Mouse (Mus musculus): Measurements from ENCODE around the gene Pip4k2a. TPM values are rescaled to one million over a fixed set of nuclear protein-coding genes. Genes with fewer than 3 reads are reported as not detected.

Pip4k2a gene
- total and polyA plus RNA-seq, 3 experiments = 6.6 to 52.9 (median 20.8) TPM

- no peaks in the 10 kb centered on the region for H3K36me3 ChIP-seq (replicated peaks in 1 of 2; ENCODE audit: control insufficient read depth in 1 of 2, insufficient read depth in 1 of 2, low read length in 1 of 2)
- TF ChIP-seq SMC3 (IDR thresholded peaks at IDR 0.05; ENCODE audit: low read depth, low read length) = no peak
- no peak for TF ChIP-seq NELFE (IDR thresholded peaks at IDR 0.05; ENCODE audit: low read depth, low read length)
- no peak for TF ChIP-seq ZMIZ1 (IDR thresholded peaks at IDR 0.05; ENCODE audit: low read depth, low read length)
- no peak for TF ChIP-seq MAZ (IDR thresholded peaks at IDR 0.05; ENCODE audit: low read depth, low read length)
- no peak for TF ChIP-seq POLR2AphosphoS2 (IDR thresholded peaks at IDR 0.05; ENCODE audit: low read depth, low read length)
- no peak for TF ChIP-seq USF2 (conservative IDR thresholded peaks at IDR 0.05; ENCODE audit: low read depth, low read length)
- no peak for TF ChIP-seq ZNF384 (IDR thresholded peaks at IDR 0.05; ENCODE audit: low read depth, low read length)
- no peak for TF ChIP-seq CHD1 (IDR thresholded peaks at IDR 0.05; ENCODE audit: low read depth, low read length)
- TF ChIP-seq JUND (conservative IDR thresholded peaks at IDR 0.05; ENCODE audit: low read depth, low read length) = no peak
- no peak for TF ChIP-seq EP300 (IDR thresholded peaks at IDR 0.05; ENCODE audit: low read length)
- no peak for TF ChIP-seq MXI1 (IDR thresholded peaks at IDR 0.05; ENCODE audit: low read depth, low read length)
- TF ChIP-seq PAX5 (IDR thresholded peaks at IDR 0.05; ENCODE audit: low read length) = no peak
- TF ChIP-seq CTCF (conservative IDR thresholded peaks at IDR 0.05 in 1 of 2, IDR thresholded peaks at IDR 0.05 in 1 of 2; ENCODE audit: low read depth in 2 of 2, low read length in 2 of 2) = no peak
- TF ChIP-seq E2F4 (IDR thresholded peaks at IDR 0.05; ENCODE audit: insufficient replicate concordance, low read depth, low read length) = no peak
- TF ChIP-seq CHD2 (IDR thresholded peaks at IDR 0.05; ENCODE audit: low read length) = no peak
- no peak for TF ChIP-seq MYC (IDR thresholded peaks at IDR 0.05; ENCODE audit: low read depth, low read length)
- TF ChIP-seq ZKSCAN1 (IDR thresholded peaks at IDR 0.05; ENCODE audit: borderline replicate concordance, low read depth, low read length) = no peak
- no peak overlapping the region for H3K27ac ChIP-seq (ENCODE audit: insufficient read depth, low read depth)
- H3K79me2 ChIP-seq (replicated peaks; ENCODE audit: control insufficient read depth, extremely low read depth, insufficient read depth, poor library complexity, severe bottlenecking) = no peaks in the 10 kb centered on the region
- H3K4me3 ChIP-seq (replicated peaks in 1 of 3; ENCODE audit: low read depth in 2 of 3, low read length in 2 of 3, poor library complexity in 1 of 3) = no peak overlapping the region
- H3K27me3 ChIP-seq (replicated peaks) = no peaks in the 10 kb centered on the region
- no peaks in the 10 kb centered on the region for H3K9me3 ChIP-seq (replicated peaks; ENCODE audit: low read length)
- no peak overlapping the region for H3K9ac ChIP-seq (ENCODE audit: insufficient read depth, low read depth)
- DNase-seq (ENCODE audit: extremely low read depth) = no peak
- in situ Hi-C loops (cut with MboI; ENCODE audit: low pct_ligation_motif_present, low pct_unique_long_range_greater_than_20kb, low sequenced_read_pairs) (no loop called here), dilution Hi-C loops (cut with MboI; ENCODE audit: extremely low pct_ligation_motif_present, extremely low pct_unique_long_range_greater_than_20kb, low sequenced_read_pairs) (no loop called here)
- peak overlapping the region; percentile 24 for H3K4me2 ChIP-seq (ENCODE audit: insufficient read depth, low read depth, poor library complexity, severe bottlenecking)
- H3K4me1 ChIP-seq (ENCODE audit: control insufficient read depth in 1 of 2, insufficient read depth in 2 of 2) = peaks cover 6 to 45% of the 10 kb centered on the region in 2 experiments
Observed at GRCm38 (mm10) chr2:18814447-18814804, 183.5 kb downstream of the Pip4k2a start.

GRCm38 (mm10) chr2:18813683-18814446 is 184.1 kb downstream of the Pip4k2a start:
- dilution Hi-C loops (cut with MboI; ENCODE audit: extremely low pct_ligation_motif_present, extremely low pct_unique_long_range_greater_than_20kb, low sequenced_read_pairs) (no loop called here), in situ Hi-C loops (cut with MboI; ENCODE audit: low pct_ligation_motif_present, low pct_unique_long_range_greater_than_20kb, low sequenced_read_pairs) (no loop called here)

More at GRCm38 (mm10) chr2:18813683-18814446, 184.1 kb downstream of the Pip4k2a start:
- H3K4me1 ChIP-seq (ENCODE audit: control insufficient read depth in 1 of 2, insufficient read depth in 2 of 2) = peaks cover 6 to 42% of the 10 kb centered on the region in 2 experiments
- H3K79me2 ChIP-seq (replicated peaks; ENCODE audit: control insufficient read depth, extremely low read depth, insufficient read depth, poor library complexity, severe bottlenecking) = no peaks in the 10 kb centered on the region
- no peak overlapping the region for H3K9ac ChIP-seq (ENCODE audit: insufficient read depth, low read depth)
- H3K9me3 ChIP-seq (replicated peaks; ENCODE audit: low read length) = no peaks in the 10 kb centered on the region
- no peaks in the 10 kb centered on the region for H3K27me3 ChIP-seq (replicated peaks)
- H3K27ac ChIP-seq (ENCODE audit: insufficient read depth, low read depth) = no peak overlapping the region
- DNase-seq (ENCODE audit: extremely low read depth) = no peak
- TF ChIP-seq MAZ (IDR thresholded peaks at IDR 0.05; ENCODE audit: low read depth, low read length) (no peak), TBP (conservative IDR thresholded peaks at IDR 0.05; ENCODE audit: low read depth, low read length) (no peak), JUN (IDR thresholded peaks at IDR 0.05; ENCODE audit: insufficient read depth, low read depth, low read length) (no peak), MAFK (IDR thresholded peaks at IDR 0.05; ENCODE audit: insufficient replicate concordance, low read length) (no peak), GABPA (IDR thresholded peaks at IDR 0.05; ENCODE audit: insufficient replicate concordance, low read depth, low read length) (no peak), NRF1 (IDR thresholded peaks at IDR 0.05; ENCODE audit: low read depth, low read length) (no peak), RAD21 (IDR thresholded peaks at IDR 0.05; ENCODE audit: low read depth, low read length) (no peak), POLR2A (IDR thresholded peaks at IDR 0.05; ENCODE audit: low read depth, low read length) (no peak), IRF4 (IDR thresholded peaks at IDR 0.05; ENCODE audit: low read depth, low read length) (no peak), RCOR1 (conservative IDR thresholded peaks at IDR 0.05; ENCODE audit: low read depth, low read length) (no peak), SMC3 (IDR thresholded peaks at IDR 0.05; ENCODE audit: low read depth, low read length) (no peak), ZKSCAN1 (IDR thresholded peaks at IDR 0.05; ENCODE audit: borderline replicate concordance, low read depth, low read length) (no peak)
- H3K4me2 ChIP-seq (ENCODE audit: insufficient read depth, low read depth, poor library complexity, severe bottlenecking) = peak overlapping the region; percentile 24
- no peaks in the 10 kb centered on the region for H3K36me3 ChIP-seq (replicated peaks in 1 of 2; ENCODE audit: control insufficient read depth in 1 of 2, insufficient read depth in 1 of 2, low read length in 1 of 2)
- no peak overlapping the region for H3K4me3 ChIP-seq (replicated peaks in 1 of 3; ENCODE audit: low read depth in 2 of 3, low read length in 2 of 3, poor library complexity in 1 of 3)

Data from CH12.LX (cell line).